Mouse (Mus musculus) cerebellum, adult 2 months (tissue): ENCODE data around the gene Pax3.
A peak's percentile ranks its signal among the peaks of the same experiment; 100 is the strongest.

ENCODE experiments used
- CTCF ChIP-seq: fragments of 200-500 bp; IDR thresholded peaks from 2 replicates; pipeline ENCODE4 v1.5.1; 2011; ENCODE audit warnings: low read depth, mild to moderate bottlenecking, control low read depth, low read length, moderate library complexity, borderline replicate concordance; ENCODE audit not compliant: insufficient read depth
- POLR2A ChIP-seq: fragments of 200-500 bp; IDR thresholded peaks from 2 replicates; pipeline ENCODE4 v1.6.1; 2011; ENCODE audit warnings: low read length, control low read depth, borderline replicate concordance; ENCODE audit not compliant: insufficient read depth

DNA sequence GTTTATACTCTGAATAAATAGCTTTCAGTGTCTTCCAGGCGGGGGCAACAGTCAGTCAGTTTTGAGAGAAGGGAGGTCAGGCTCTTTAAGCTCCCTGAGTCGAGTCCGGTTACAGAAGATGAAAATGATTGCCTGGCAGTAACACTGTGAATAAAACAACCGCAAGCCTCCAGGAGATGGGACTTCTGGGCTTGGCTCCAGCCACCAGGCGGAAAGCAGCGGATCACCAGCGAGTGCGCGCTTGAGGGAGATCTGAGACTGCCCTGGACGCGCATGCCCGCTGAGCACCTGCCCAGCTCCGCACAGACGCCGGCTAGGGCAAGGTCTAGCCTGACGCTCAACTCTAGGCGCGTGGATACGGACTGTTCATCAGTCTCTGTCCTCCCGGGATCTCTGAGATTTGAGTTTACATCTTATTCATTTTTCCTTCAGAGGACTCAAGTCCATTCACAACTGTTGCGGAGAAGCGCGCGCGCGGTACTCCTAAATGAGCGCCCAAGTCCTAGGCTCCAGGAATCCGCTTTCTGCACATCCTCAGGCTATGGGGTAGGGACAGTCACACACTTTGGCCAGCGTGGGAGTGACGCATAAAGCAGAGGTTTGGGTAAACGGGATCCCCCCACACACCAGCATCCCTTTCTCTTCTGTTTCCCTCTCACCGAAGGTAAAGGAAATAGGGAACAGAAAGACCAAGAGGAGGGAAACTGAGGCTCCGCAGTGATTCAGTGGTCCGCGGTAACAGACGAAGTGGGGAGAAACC is 19.0 kb upstream of the Pax3 start:
- TF ChIP-seq CTCF (peak; percentile 30; the same call in 1 of the 2 replicates), POLR2A (no peak)
